In the genomic region with DNA sequence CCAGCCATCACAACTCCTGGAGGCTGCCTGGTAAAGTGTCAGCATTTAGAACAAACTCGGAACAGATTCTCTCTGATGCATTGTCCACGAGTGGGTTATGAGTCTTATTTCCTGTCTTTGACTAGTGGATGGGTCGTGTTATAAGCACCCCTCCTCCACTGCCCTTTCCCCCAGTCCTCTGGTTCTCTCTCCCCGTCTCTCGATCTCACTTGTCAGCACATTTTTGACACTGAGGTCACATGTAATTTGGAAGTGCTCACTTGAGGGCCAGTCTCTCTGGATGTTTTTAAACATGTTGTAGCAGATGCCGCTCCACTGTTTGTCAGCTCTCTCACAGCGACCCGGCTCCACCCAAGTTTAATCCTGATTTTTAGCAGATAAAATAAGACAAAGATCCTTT, we compare ENCODE assay signal across 14 mouse cellular contexts.
DNase-seq lines count a peak whose midpoint lies in the region; ATAC-seq lines count a peak whose summit lies in the region.
"Had no signal": no experiment of that assay in that cellular context is flagged by ENCODE, and none has a peak within 500 bp of the region (broad histone marks: within the 10 kb centered on the region; RNA-seq: fewer than 3 reads in every experiment).

No protein-coding gene starts in this region.

- no peak overlapping the region for H3K27ac ChIP-seq in limb, embryonic 13.5 days
- no peak overlapping the region for H3K27ac ChIP-seq in limb, embryonic 10.5 days
- H3K27ac ChIP-seq in lung, embryonic 15.5 days = peak overlapping the region; percentile 76
- H3K27ac ChIP-seq: limb, embryonic 12.5 days had no signal

- 25% methylated on average over 8 of the region's 8 CpGs for WGBS in limb, embryonic 13.5 days
- 28% methylated on average over 8 of the region's 8 CpGs for WGBS in limb, embryonic 10.5 days
- 20% methylated on average over 8 of the region's 8 CpGs for WGBS in lung, embryonic 15.5 days

- H3K4me3 ChIP-seq in limb, embryonic 13.5 days = no peak overlapping the region
- H3K4me3 ChIP-seq in limb, embryonic 10.5 days = no peak overlapping the region; the same call in 1 of the 2 replicates
- H3K4me3 ChIP-seq in lung, embryonic 15.5 days = no peak overlapping the region
- H3K4me3 ChIP-seq: limb, embryonic 12.5 days had no signal

- 0 out of 2 replicates have a peak, but pooled peaks cover 4% of the 10 kb centered on the region for H3K9me3 ChIP-seq in limb, embryonic 13.5 days
- no peaks in the 10 kb centered on the region for H3K9me3 ChIP-seq in limb, embryonic 10.5 days (replicated peaks)
- H3K9me3 ChIP-seq in lung, embryonic 15.5 days = no peaks in the 10 kb centered on the region
- H3K9me3 ChIP-seq: limb, embryonic 12.5 days had no signal

- peaks cover 21% of the 10 kb centered on the region for H3K36me3 ChIP-seq in limb, embryonic 13.5 days
- peaks cover 4% of the 10 kb centered on the region; the same call in 1 of the 2 replicates for H3K36me3 ChIP-seq in limb, embryonic 10.5 days
- H3K36me3 ChIP-seq in lung, embryonic 15.5 days = no peaks in the 10 kb centered on the region

- DNase-seq in limb, embryonic 10.5 days (ENCODE audit: low spot score) = no peak
- DNase-seq in embryo, embryonic 11 days = peak; percentile 48
- peak; percentile 35 to 57 for DNase-seq in heart, adult 9 months (ENCODE audit: low spot score in 2 of 2)
- no peak for DNase-seq in Muller cell, postnatal 12 days (ENCODE audit: inconsistent ontology term)
- no peak for DNase-seq in thymus, adult 18-20 months
- DNase-seq: cerebellum, adult 18-20 months; midbrain, embryonic 14.5 days; spleen, adult 18-20 months; thymus, postnatal 25 days had no signal

- peak; percentile 36; the same call in 1 of the 2 replicates for ATAC-seq in limb, embryonic 13.5 days (ENCODE audit: low FRiP score, low read depth)
- ATAC-seq in lung, embryonic 15.5 days (ENCODE audit: borderline replicate concordance, extremely low read depth, low FRiP score, low TSS enrichment) = peak; percentile 86; the same call in 1 of the 2 replicates
- ATAC-seq in granulocyte monocyte progenitor cell, adult 5-6 weeks (replicated peaks; ENCODE audit: poor library complexity, severe bottlenecking) = no peak
- ATAC-seq: intestine, postnatal 0 days had no signal

- H3K4me1 ChIP-seq in limb, embryonic 13.5 days = peaks cover 15% of the 10 kb centered on the region; the same call in 1 of the 2 replicates
- peaks cover 28% of the 10 kb centered on the region for H3K4me1 ChIP-seq in limb, embryonic 10.5 days
- peaks cover 32% of the 10 kb centered on the region for H3K4me1 ChIP-seq in lung, embryonic 15.5 days

- H3K9ac ChIP-seq in limb, embryonic 13.5 days = no peak overlapping the region
- no peak overlapping the region for H3K9ac ChIP-seq in lung, embryonic 15.5 days
- H3K9ac ChIP-seq: limb, embryonic 12.5 days had no signal

- no peaks in the 10 kb centered on the region for H3K27me3 ChIP-seq in limb, embryonic 13.5 days
- H3K27me3 ChIP-seq in limb, embryonic 10.5 days (ENCODE audit: low read depth, poor library complexity, severe bottlenecking) = no peaks in the 10 kb centered on the region
- H3K27me3 ChIP-seq in lung, embryonic 15.5 days = no peaks in the 10 kb centered on the region
- H3K27me3 ChIP-seq: limb, embryonic 12.5 days had no signal

- no peak overlapping the region for H3K4me2 ChIP-seq in limb, embryonic 13.5 days (replicated peaks)
- H3K4me2 ChIP-seq in lung, embryonic 15.5 days = no peak overlapping the region
- H3K4me2 ChIP-seq: limb, embryonic 12.5 days had no signal

Comparison
In these comparisons a context has a peak if more than half of its experiments do, and no peak if none do; other contexts are left out.
1. DNase-seq: peak in embryo, embryonic 11 days (single experiment) and heart, adult 9 months (2 of 2); none in limb, embryonic 10.5 days (single experiment), Muller cell, postnatal 12 days (single experiment) and thymus, adult 18-20 months (0 of 2).